In genomic region chr4:150903091-150903742, GRCm38 (mm10) we compare ENCODE assay signal across 24 mouse cellular contexts. TPM values are rescaled to one million over a fixed set of nuclear protein-coding genes. Genes with fewer than 3 reads are reported as not detected.
DNase-seq lines count a peak whose midpoint lies in the region; ATAC-seq and TF ChIP-seq lines count a peak whose summit lies in the region.
"Had no signal": no experiment of that assay in that cellular context is flagged by ENCODE, and none has a peak within 500 bp of the region (broad histone marks: within the 10 kb centered on the region; RNA-seq: fewer than 3 reads in every experiment).

No protein-coding gene starts in this region.

- no peak for TF ChIP-seq POLR2A in kidney, adult 2 months (IDR thresholded peaks at IDR 0.05; ENCODE audit: low read depth, low read length)

- H3K36me3 ChIP-seq in kidney, adult 2 months (ENCODE audit: control insufficient read depth, insufficient read depth, low read length): peaks cover 3% of the 10 kb centered on the region
- H3K36me3 ChIP-seq in kidney, embryonic 16.5 days (ENCODE audit: insufficient read depth, low read length): peaks cover 61% of the 10 kb centered on the region
- H3K36me3 ChIP-seq in forebrain, embryonic 10.5 days (replicated peaks): peaks cover 93% of the 10 kb centered on the region

- H3K9me3 ChIP-seq in kidney, embryonic 16.5 days (ENCODE audit: low read length): no peaks in the 10 kb centered on the region
- no peaks in the 10 kb centered on the region for H3K9me3 ChIP-seq in forebrain, embryonic 10.5 days
- H3K9me3 ChIP-seq: embryonic facial prominence, embryonic 12.5 days; forebrain, embryonic 15.5 days; hindbrain, embryonic 15.5 days; intestine, embryonic 15.5 days; neural tube, embryonic 12.5 days had no signal

- DNase-seq in kidney, adult 2 months: peak; percentile 92
- DNase-seq in thymus, postnatal 14 days: peak; percentile 33
- no peak for DNase-seq in thymus, adult 18-20 months
- DNase-seq in gastrocnemius, postnatal 14 days: peak; percentile 52
- DNase-seq in cerebellum, postnatal 36 days: no peak
- no peak for DNase-seq in forebrain, embryonic 10.5 days (ENCODE audit: extremely low spot score, low spot score)
- DNase-seq: adrenal gland, adult 2 months; B cell, adult 2 months; cerebellum, adult 8-10 months; heart, postnatal 4 days; lung, adult 18-20 months; lung, postnatal 36 days; right cerebral cortex, adult 18-20 months had no signal

- TF ChIP-seq CTCF in kidney, adult 2 months (conservative IDR thresholded peaks at IDR 0.05; ENCODE audit: insufficient read depth, insufficient read length, low read depth, low read length): no peak

- no peak for ATAC-seq in kidney, embryonic 16.5 days (ENCODE audit: low FRiP score, low TSS enrichment)
- no peak for ATAC-seq in monocyte, adult 5-6 weeks (replicated peaks; ENCODE audit: insufficient number of reproducible peaks, low FRiP score, low TSS enrichment, poor library complexity, severe bottlenecking)
- ATAC-seq: forebrain, embryonic 15.5 days; intestine, embryonic 15.5 days; midbrain, embryonic 16.5 days had no signal

- no peak overlapping the region for H3K4me3 ChIP-seq in kidney, adult 2 months (ENCODE audit: insufficient read depth, low read depth, low read length)
- no peak overlapping the region for H3K4me3 ChIP-seq in kidney, embryonic 16.5 days (ENCODE audit: low read length)
- H3K4me3 ChIP-seq in forebrain, embryonic 10.5 days: no peak overlapping the region
- H3K4me3 ChIP-seq: embryonic facial prominence, embryonic 12.5 days; erythroblast, embryonic 14.5 days; forebrain, embryonic 15.5 days; hindbrain, embryonic 15.5 days; intestine, embryonic 15.5 days; layer of hippocampus, adult 2 months; neural tube, embryonic 12.5 days had no signal

- H3K4me2 ChIP-seq in kidney, embryonic 16.5 days (replicated peaks; ENCODE audit: low read depth, low read length): no peak overlapping the region
- H3K4me2 ChIP-seq: embryonic facial prominence, embryonic 12.5 days; forebrain, embryonic 15.5 days; hindbrain, embryonic 15.5 days; intestine, embryonic 15.5 days; liver, embryonic 11.5 days; neural tube, embryonic 12.5 days had no signal

- peaks cover 39% of the 10 kb centered on the region for H3K4me1 ChIP-seq in kidney, adult 2 months (ENCODE audit: control insufficient read depth, insufficient read depth, low read length)
- H3K4me1 ChIP-seq in kidney, embryonic 16.5 days (ENCODE audit: insufficient read depth, low read length): peaks cover 8% of the 10 kb centered on the region; the same call in 1 of the 2 replicates
- H3K4me1 ChIP-seq in forebrain, embryonic 10.5 days: peaks cover 10% of the 10 kb centered on the region
- H3K4me1 ChIP-seq: embryonic facial prominence, embryonic 12.5 days; neural tube, embryonic 12.5 days had no signal

- H3K27me3 ChIP-seq in kidney, adult 2 months (replicated peaks; ENCODE audit: control insufficient read depth, insufficient read depth, low read length): no peaks in the 10 kb centered on the region
- no peaks in the 10 kb centered on the region for H3K27me3 ChIP-seq in kidney, embryonic 16.5 days (ENCODE audit: insufficient read depth, low read length)
- no peaks in the 10 kb centered on the region for H3K27me3 ChIP-seq in forebrain, embryonic 10.5 days (ENCODE audit: poor library complexity, severe bottlenecking)
- H3K27me3 ChIP-seq: embryonic facial prominence, embryonic 12.5 days; forebrain, embryonic 15.5 days; hindbrain, embryonic 15.5 days; intestine, embryonic 15.5 days; neural tube, embryonic 12.5 days had no signal

- intact Hi-C loops in gastrocnemius, postnatal 14 days (cut with DNase I; ENCODE audit: low total_unique reads): no loop called here

- H3K9ac ChIP-seq in kidney, embryonic 16.5 days (replicated peaks; ENCODE audit: low read length): no peak overlapping the region
- H3K9ac ChIP-seq: embryonic facial prominence, embryonic 12.5 days; forebrain, embryonic 15.5 days; hindbrain, embryonic 15.5 days; intestine, embryonic 15.5 days; neural tube, embryonic 12.5 days had no signal

- 62% methylated on average over 14 of the region's 14 CpGs for WGBS in kidney, adult 2 months
- 91% methylated on average over 14 of the region's 14 CpGs for WGBS in kidney, embryonic 16.5 days
- 94% methylated on average over 14 of the region's 14 CpGs for WGBS in forebrain, embryonic 10.5 days

- H3K27ac ChIP-seq in kidney, adult 2 months (ENCODE audit: insufficient read depth, low read depth, low read length): peak overlapping the region; percentile 90
- H3K27ac ChIP-seq in kidney, embryonic 16.5 days (ENCODE audit: low read length): no peak overlapping the region
- no peak overlapping the region for H3K27ac ChIP-seq in forebrain, embryonic 10.5 days
- H3K27ac ChIP-seq: embryonic facial prominence, embryonic 12.5 days; forebrain, embryonic 15.5 days; hindbrain, embryonic 15.5 days; intestine, embryonic 15.5 days; layer of hippocampus, adult 2 months; neural tube, embryonic 12.5 days had no signal

RNA-seq across cellular contexts. Expression of gene Park7, which starts 11.0 kb away (rescaled TPM):
- polyA plus RNA-seq in kidney, adult 2 months (2012; rRNA removed): 314 and 444 TPM in 2 replicates
- polyA plus RNA-seq in kidney, embryonic 16.5 days (2015; fragmentation: Nextera tagmentation; extraction: Ambion mirVana): 404 and 421 TPM in 2 replicates
- total RNA-seq in gastrocnemius, postnatal 14 days (2021): 100 to 1,000 TPM; 642 to 667 TPM
- total RNA-seq in monocyte, adult 5-6 weeks (2017): 177 to 216 TPM (median 190 TPM) in 3 replicates
- polyA plus RNA-seq in forebrain, embryonic 10.5 days (2016; fragmentation: Nextera tagmentation; extraction: Ambion mirVana): 497 and 502 TPM in 2 replicates

RNA-seq across cellular contexts. Expression of gene Tnfrsf9, which starts 11.1 kb away (rescaled TPM):
- polyA plus RNA-seq in kidney, adult 2 months (2012; rRNA removed): 0.14 and 0.86 TPM in 2 replicates
- 0.26 and 0.40 TPM in 2 replicates for polyA plus RNA-seq in kidney, embryonic 16.5 days (2015; fragmentation: Nextera tagmentation; extraction: Ambion mirVana)
- total RNA-seq in gastrocnemius, postnatal 14 days (2021): under 1 TPM; 0.16 to 0.22 TPM
- total RNA-seq in monocyte, adult 5-6 weeks (2017): 14.3 to 47.8 TPM (median 28.4 TPM) in 3 replicates
- polyA plus RNA-seq in forebrain, embryonic 10.5 days (2016; fragmentation: Nextera tagmentation; extraction: Ambion mirVana): 0.32 and 0.49 TPM in 2 replicates
- polyA plus RNA-seq: adrenal gland, adult 2 months; erythroblast, embryonic 14.5 days had no signal

RNA-seq across cellular contexts. Expression of gene Errfi1, which starts 49.5 kb away (rescaled TPM):
- polyA plus RNA-seq in kidney, adult 2 months (2012; rRNA removed): 230 TPM in 2 replicates
- 32.8 and 33.4 TPM in 2 replicates for polyA plus RNA-seq in kidney, embryonic 16.5 days (2015; fragmentation: Nextera tagmentation; extraction: Ambion mirVana)
- total RNA-seq in gastrocnemius, postnatal 14 days (2021): 10 to 100 TPM; 17.0 to 34.2 TPM
- 18.2 to 25.1 TPM (median 23.4 TPM) in 3 replicates for total RNA-seq in monocyte, adult 5-6 weeks (2017)
- polyA plus RNA-seq in forebrain, embryonic 10.5 days (2016; fragmentation: Nextera tagmentation; extraction: Ambion mirVana): 16.5 and 18.7 TPM in 2 replicates
- polyA plus RNA-seq: erythroblast, embryonic 14.5 days had no signal

Comparison
In these comparisons a context has a peak if more than half of its experiments do, and no peak if none do; other contexts are left out.
1. DNase-seq: peak in kidney, adult 2 months (single experiment), thymus, postnatal 14 days (single experiment) and gastrocnemius, postnatal 14 days (single experiment); none in thymus, adult 18-20 months (0 of 2), cerebellum, postnatal 36 days (0 of 2) and forebrain, embryonic 10.5 days (single experiment).